Mouse (Mus musculus): ENCODE data around the gene Rps6ka4.

- TF ChIP-seq POLR2A (IDR thresholded peaks at IDR 0.05; ENCODE audit: insufficient read depth, low read length) = no peak
- TF ChIP-seq CTCF (IDR thresholded peaks at IDR 0.05; ENCODE audit: low read depth, low read length) = no peak
- TF ChIP-seq EP300 (IDR thresholded peaks at IDR 0.05; ENCODE audit: insufficient read depth, low read depth, low read length) = no peak
Observed at GRCm38 (mm10) chr19:6872701-6873100, 32.3 kb upstream of the Rps6ka4 start.

Data from ES-Bruce4 (cell line).